Mouse (Mus musculus) MEL (cell line): Measurements from ENCODE around the gene Pik3c2b.

Experiments used
- CTCF ChIP-seq, 3 experiments: IDR thresholded peaks in 2 of 3; conservative IDR thresholded peaks in 1 of 3; 2 replicates each; pipeline ENCODE4 v1.5.1; 2011 to 2012; ENCODE audit warnings: low read length in 3 of 3, low read depth in 2 of 3, mild to moderate bottlenecking in 2 of 3, improper control_type of control experiment in 1 of 3, inconsistent platforms in 1 of 3, mixed read lengths in 1 of 3, moderate library complexity in 1 of 3; ENCODE audit not compliant: control insufficient read depth in 1 of 3, insufficient read depth in 1 of 3, poor library complexity in 1 of 3, severe bottlenecking in 1 of 3
- EP300 ChIP-seq, 2 experiments: IDR thresholded peaks; 2 replicates each; pipeline ENCODE4 v1.6.1; 2011; ENCODE audit warnings: improper control_type of control experiment in 2 of 2, low read length in 2 of 2, low read depth in 1 of 2, mild to moderate bottlenecking in 1 of 2
- MAX ChIP-seq: IDR thresholded peaks from 2 replicates; pipeline ENCODE4 v1.6.1; 2011; ENCODE audit warnings: low read length, improper control_type of control experiment
- MAZ ChIP-seq: IDR thresholded peaks from 2 replicates; pipeline ENCODE4 v1.6.1; 2012; ENCODE audit warnings: low read depth, mild to moderate bottlenecking, inconsistent platforms, low read length, improper control_type of control experiment
- MYC ChIP-seq: IDR thresholded peaks from 2 replicates; pipeline ENCODE4 v1.6.1; 2011; ENCODE audit warnings: low read depth, mild to moderate bottlenecking, low read length, improper control_type of control experiment, moderate library complexity
- UBTF ChIP-seq: IDR thresholded peaks from 2 replicates; pipeline ENCODE4 v1.6.1; 2012; ENCODE audit warnings: low read depth, mild to moderate bottlenecking, inconsistent platforms, low read length, improper control_type of control experiment, moderate library complexity, borderline replicate concordance; ENCODE audit not compliant: insufficient read depth
- ZNF384 ChIP-seq: IDR thresholded peaks from 2 replicates; pipeline ENCODE4 v1.6.1; 2012; ENCODE audit warnings: low read depth, mild to moderate bottlenecking, inconsistent platforms, low read length, improper control_type of control experiment

GRCm38 (mm10) chr1:133150556-133150955 is 105.1 kb downstream of the Pik3c2b start:
- TF ChIP-seq MAZ (no peak), MYC (no peak), ZNF384 (no peak), CTCF (IDR thresholded peaks at IDR 0.05 in 2 of 3, conservative IDR thresholded peaks at IDR 0.05 in 1 of 3; ENCODE audit: control insufficient read depth in 1 of 3, insufficient read depth in 1 of 3, low read depth in 2 of 3, low read length in 3 of 3, poor library complexity in 1 of 3, severe bottlenecking in 1 of 3) (no peak), UBTF (no peak), EP300 (IDR thresholded peaks at IDR 0.05; ENCODE audit: low read depth in 1 of 2, low read length in 2 of 2) (no peak), MAX (no peak)
